Mouse (Mus musculus): Measurements from ENCODE around the gene Tbrg1.

GRCm38 (mm10) chr9:37656439-37656881 is 652 bp downstream of the Tbrg1 start:
- no peak for TF ChIP-seq CTCF (IDR thresholded peaks at IDR 0.05; ENCODE audit: low read depth)
- TF ChIP-seq EP300 (IDR thresholded peaks at IDR 0.05; ENCODE audit: low read depth), result no peak

Measured in heart, postnatal 0 days (tissue).